Mouse (Mus musculus): ENCODE results near the gene Cox6b2.
"Not testable (repeated sequence)": the region's sequence is repeated elsewhere in the genome, so short reads cannot be mapped to it uniquely, and the experiment has no call there.

GRCm38 (mm10) chr7:4793248-4793647 is 40.4 kb upstream of the Cox6b2 start:
- TF ChIP-seq GATA1 (IDR thresholded peaks at IDR 0.05; ENCODE audit: borderline replicate concordance, low read length); FLI1 (IDR thresholded peaks at IDR 0.05; ENCODE audit: low read length): not testable (repeated sequence)
